Mouse (Mus musculus) cerebellum, postnatal 14 days (tissue): Measurements from ENCODE around the gene Atp10b.
A peak's percentile ranks its signal among the peaks of the same experiment; 100 is the strongest.

Experiments used
- DNase-seq, 2 experiments: peaks; one replicate each; pipeline ENCODE4 v3.0.0; 2021; ENCODE audit warnings: mixed read lengths in 2 of 2

The Atp10b gene

DNA sequence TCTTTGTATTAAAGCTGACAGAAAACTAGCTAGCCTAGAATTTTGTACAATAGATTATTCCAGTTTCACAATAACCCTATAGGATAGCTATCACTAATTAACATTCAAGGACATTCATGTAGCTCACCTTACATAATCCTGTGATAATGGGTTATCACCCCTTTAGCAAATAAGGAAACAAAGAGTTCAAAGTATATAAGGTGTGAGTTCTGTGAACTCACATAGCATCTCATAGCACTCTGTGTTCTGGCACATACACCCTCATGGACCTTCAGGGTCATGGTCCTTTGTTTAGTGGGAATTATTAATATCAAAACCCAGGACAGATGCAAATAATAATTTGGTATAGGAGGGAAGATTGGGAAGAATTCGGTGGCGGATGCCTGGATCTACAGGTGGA is 50.4 kb downstream of the Atp10b start:
- no peak for DNase-seq

DNA sequence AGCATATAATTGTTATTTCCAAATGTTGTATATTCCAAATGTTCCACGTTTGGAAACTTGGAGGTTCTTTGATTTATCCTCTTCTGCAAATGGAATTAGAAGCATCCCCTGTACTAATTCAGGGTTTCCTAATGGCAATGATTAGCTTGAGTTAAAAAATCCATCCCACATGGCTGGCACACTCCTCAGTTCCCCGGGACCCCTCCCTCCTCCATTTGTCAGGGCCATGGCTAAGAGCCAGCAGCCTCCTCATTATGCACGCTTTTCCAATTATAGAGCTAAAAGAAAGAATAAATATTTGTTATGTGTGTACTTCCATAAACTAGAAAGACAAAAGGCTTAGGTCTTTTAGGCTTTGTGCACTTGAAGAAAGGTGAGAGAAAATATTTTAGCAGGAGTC is 53.9 kb downstream of the Atp10b start:
- DNase-seq: peak; percentile 53 to 58

DNA sequence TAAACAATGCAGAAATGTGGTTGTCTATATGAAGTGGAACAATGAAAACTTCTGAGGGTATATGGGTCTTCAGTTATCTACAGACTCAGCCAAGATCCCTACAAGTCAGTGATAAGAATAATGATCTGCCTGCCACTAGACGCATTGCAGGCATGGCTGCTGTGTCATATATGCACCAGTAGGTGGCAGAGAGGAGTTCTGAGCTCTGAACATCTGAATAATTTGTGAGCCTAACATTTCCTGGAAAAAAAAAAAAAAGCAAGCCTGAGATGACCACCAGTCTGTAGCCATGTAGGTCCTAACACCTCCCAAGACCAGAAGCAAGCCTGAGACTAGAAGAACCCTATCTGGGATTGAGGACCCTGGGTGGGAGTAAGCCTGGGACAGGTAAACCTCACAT is 63.5 kb downstream of the Atp10b start:
- DNase-seq: no peak

DNA sequence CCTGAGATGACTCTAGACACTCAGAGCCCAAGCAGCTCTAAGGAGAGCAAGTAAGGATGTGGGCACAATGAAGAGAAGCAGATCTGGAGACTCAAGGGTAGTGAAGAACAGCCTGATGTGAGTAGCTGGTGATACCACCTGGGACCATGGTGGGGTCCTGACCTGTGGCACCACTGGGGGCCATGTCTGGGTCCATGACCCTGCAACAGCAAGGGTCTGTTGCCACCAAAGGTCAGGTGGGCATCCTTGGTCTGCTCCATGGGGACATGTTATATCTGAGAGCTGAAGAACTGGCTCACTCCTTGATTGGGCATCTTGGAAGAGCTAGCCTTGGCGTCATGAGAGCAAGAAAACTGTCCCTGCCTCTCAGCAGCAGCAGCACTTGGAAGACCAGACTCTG is 64.1 kb downstream of the Atp10b start:
- no peak for DNase-seq

DNA sequence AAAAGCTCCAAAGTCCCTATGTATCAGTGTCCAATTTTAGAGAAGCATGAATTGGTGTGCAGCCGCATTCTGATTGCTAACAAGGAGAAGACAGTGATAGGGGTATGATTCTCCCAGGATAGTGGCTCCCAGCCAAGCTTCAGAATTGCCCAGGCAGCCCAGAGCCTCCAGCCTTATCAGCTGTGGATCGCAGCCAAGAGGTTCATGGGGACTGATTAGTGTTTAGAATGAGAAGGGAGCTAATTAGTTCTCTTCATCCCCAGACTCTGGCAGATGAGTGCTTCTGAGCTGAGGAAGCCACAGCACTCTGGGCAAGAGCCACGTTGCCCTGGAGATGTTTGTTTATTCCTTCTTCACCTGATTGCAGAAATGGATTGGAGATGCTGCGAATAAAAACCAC is 67.3 kb downstream of the Atp10b start:
- peak; percentile 81 to 84 for DNase-seq

DNA sequence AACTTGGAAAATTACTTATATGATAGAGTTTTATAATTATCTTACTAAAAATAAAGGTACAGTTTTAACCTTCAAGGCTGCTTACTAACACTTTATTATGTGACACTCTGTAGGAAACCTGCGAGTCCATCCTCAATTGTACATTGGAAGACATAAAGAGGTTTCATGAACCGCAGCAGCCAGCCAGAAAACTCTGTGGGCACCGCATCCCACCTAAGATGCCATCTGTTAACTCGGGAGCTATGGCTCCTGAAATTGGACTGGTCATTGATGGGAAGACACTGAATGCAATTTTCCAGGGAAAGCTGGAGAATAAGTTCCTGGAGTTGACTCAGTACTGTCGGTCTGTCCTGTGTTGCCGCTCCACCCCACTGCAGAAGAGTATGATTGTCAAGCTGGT is 80.6 kb downstream of the Atp10b start:
- DNase-seq: peak; percentile 24 to 68

DNA sequence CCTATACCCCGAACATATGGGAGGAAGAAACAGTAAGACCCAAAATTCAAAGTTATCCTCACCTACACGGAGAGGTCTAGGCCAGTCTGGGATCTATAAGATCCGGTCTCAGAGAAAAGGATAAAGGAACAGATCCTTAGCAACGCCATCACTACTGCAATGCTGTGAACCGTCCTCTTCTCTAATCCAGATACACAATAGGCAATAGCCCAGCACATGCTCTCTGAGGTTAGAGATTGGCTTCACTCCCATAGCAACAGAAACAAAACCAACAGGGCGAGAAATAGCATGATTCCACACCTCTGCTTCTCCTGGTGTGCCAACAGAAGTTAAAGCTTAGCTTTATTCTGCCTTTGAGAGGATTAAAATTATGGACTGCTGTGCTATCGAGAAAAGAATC is 82.4 kb downstream of the Atp10b start:
- peak in 1 of 2 experiments; percentile 42 for DNase-seq

DNA sequence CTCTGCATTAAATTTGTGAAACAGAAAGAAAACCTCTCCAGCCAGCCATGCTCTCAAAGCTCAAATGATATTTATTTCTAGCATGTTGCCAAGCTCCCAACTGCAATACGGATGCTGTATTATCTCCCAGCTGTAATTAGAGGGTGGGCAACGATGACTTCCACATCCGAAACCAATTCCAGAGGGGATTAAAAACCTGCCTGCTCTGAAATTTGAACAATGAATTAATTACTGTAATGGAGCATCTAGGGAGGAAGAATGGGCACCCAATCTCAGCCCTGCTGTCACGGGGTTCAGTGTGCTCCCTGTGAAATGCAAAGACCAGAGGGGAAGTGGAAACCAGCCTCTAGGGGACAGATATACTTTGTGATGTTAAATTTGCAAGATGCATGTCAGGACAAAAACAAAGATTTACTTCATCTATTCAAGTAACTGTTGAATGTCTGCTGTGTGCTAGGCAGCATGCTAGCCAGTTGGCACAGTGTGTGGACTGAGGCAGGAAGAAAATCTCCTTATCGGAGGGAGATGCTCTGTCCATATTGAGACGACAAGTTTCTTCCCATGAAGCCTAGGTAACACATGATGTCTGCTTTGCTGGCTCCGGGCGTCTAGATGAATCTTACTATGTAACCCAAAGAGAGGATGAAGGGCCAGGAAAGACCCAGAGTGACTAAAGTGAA is 86.8 kb downstream of the Atp10b start:
- no peak for DNase-seq

DNA sequence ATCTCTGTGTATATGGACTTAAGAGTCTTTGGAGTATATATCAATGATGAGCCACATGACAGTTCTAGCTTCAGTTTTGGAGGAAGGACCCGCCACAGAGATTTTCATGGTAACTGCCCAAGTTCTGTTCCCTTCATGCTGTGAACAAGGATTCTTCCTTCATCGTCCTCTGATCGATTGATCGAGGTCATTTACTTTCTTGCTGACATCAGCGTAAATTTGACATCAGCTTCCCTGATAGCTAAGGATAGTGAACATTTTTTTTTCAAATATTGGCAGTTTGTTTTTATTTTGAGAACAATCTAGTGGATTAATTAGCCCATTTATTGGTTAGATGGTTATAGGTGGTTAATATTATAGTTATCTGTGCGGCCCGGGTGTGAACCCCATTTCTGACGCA is 90.1 kb downstream of the Atp10b start:
- DNase-seq: no peak

DNA sequence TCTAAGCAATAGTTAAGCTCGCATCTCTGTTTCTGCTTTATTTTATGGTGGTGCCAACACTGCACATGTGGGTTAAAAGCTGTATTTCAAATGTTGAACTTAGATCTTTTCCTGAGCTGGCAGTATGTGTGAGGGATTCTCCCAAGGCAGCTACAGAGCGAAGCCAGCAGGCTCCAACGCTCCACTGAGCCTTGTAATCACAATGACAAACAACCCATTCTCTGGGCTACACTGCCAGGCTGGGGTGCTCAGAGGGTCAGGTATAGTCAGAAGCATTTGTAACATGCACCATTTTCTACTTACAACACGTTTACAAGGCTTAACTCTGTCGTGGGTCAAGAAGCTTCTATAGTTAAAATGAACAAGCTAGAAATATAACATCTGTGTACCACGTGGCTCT is 103.4 kb downstream of the Atp10b start:
- no peak for DNase-seq

DNA sequence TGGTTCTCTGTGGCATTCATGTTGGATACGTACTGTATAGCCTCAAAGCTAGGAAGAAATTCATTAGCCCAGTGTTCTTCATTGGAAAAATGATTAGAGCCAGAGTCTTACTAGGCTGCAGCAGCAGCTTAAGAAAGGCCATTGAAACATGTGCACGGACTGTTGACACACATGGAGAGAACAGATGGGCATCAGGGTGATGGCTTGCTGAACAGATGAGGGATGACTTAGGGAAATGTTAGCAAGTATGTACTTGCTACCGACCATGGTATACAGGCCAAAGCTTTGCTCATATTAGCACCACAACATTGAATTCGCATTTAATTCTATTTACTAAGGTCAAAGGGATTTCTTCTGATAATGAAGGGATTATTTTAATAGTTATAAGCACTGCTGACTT is 105.6 kb downstream of the Atp10b start:
- DNase-seq: peak in 1 of 2 experiments; percentile 20

DNA sequence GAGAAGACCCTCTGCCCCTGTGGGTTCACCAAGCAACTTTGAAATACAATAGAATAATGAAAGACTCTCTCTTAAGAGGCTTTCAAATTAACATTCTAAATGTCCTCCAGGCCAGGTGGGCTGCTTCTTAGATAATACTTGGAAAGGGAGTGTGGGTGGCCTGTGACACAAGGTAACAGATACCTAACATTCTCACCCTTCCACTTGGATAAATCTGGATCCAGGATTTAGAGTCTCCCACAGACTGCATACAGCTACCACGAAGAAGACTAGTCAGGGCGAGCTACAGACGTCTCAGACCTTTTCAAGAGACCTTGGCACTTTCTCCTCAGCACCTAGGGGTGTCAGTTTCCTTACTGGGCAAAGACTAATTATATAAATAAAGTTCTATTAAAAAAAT is 107.6 kb downstream of the Atp10b start:
- DNase-seq: no peak

DNA sequence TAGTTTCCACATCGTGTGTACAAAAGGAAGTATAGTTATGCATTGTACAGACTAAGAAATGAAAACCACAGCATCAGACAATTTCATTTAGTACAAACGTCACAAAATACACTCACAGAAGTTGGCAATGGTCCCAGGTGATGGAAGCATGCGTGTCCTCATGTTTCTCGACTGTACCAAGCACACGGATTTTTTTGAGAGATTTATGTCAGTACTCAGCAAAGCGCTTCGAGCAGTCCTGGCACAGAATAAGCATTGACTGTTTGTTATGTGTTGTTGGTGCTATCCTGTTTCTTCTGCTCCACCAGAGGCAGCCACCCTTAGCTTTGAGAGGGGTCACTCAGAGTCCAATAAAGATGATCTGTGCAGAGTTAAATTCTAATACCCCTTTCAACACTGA is 108.1 kb downstream of the Atp10b start:
- DNase-seq: no peak

DNA sequence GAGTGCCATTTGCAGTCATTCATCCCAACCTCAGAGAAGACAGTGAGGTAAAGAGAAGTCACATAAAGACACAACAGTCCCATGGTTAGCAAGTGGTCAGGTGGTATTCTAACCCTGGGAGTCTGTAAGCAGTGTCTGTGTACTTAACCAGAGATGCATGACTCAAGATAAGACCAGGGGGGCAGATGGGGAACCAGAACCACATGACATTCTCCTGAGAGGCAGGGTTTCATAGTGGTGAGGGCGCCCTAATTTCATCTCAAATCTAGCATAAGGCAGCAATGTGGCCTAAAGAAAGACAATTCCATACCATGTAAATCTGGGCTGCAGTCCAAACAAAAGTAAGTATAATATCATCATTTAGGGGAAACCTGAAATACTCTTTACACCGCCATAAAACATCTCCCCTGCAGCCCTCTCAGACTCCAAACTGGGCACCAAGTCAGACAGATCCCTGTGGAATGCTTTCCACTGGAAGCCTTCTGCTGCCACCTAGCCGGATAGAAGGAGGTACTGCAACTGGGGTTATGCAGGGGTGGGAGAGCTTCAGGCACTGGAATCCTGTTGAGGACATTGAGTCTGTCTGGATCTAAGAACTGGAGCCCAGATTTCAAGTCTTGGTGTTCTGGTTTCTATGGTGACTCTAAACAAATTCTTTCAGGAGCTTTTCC is 114.0 kb downstream of the Atp10b start:
- DNase-seq: peak; percentile 87

DNA sequence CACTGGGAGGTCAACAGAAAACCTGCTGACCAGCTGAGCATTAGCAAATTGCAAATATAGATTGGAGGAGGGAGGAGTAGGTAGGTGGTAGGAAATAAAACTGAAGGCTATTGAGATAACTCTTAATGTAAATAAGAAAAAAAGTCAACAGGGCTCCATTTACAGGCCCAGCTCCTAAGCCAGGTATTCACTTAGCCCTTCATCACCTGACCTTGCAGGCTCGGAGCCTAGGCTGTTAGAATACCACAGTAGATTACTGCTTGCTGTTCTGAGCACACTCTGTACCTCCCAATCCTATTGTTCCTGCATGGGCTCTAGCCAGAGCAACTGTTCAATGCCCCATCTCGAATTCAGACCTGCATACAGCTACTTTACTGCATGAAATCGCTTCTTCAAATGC is 117.8 kb downstream of the Atp10b start:
- DNase-seq: no peak

DNA sequence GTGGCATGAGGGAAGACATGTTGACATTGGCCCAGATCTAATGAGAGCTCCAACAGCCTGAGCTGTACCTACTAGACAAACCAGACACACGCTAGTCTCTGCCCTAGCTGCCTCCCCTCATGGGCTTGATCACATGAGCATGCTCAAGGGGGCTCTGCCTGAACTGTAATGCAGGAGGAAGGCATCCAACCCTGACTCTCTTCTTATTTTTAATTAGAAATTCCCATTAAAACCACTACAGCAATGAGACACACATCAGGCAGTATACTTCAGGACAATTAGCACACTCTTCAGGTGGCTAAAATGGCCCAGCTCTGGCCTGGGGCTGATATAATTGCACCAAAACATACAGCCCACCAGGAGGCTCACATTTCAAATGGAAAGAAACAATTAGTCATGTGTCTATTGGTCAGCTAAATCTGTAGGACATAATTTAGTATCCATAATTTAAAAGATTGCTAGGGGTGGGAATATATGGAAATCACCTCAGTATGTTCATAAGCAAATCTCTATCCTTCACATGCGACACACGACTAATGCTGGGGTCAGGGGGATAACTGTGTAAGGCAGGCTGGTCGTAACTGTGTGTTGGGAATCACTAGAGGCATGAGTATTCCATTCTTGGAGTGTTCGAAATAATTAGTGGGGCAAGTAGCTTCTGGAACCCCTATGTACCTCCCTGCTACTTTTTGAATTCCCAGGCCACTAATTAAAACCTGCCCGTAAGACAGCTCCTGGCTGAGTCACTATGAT is 120.0 kb downstream of the Atp10b start:
- no peak for DNase-seq

DNA sequence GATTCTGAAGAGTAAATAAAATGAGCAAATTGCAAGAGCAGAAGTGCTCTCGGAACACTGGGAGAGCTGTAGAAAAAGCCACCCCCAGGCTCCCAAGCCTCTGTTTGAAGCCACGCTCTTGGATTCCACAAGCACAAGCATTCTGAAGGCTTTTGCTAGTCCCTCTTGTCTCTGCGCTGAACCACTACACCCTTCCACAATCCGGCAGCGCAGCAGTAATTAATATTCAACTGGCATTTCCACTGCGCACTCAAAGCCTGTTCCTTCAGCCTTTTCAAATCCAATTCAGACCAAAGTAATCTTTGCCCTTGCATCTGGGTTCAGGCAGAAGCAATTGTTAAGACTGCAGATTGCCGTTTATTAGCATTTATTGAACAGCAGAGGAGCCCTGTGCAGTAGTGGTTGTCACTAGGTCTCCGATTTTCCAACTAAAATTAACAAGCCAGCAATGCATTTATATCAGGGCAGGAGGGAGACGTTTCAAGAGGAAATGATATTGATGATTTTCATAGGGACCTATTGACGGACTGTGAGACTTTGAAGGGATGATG is 120.7 kb downstream of the Atp10b start:
- DNase-seq: no peak

DNA sequence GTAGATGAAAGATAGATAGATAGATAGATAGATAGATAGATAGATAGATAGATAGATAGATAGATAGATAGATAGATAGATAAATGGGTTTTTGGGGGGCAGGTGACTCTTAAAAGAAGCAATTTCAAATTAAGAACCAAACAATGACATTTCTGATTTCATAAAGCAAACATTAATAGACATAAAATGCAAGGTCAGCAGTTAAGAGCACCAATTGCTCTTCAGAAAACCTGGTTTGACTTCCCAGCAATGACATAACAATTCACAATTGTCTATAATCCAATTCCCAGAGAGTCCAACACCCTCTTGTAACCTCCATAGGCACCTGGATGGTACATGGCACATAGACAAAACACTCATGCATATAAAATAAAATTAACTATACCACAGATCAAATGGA is 124.2 kb downstream of the Atp10b start:
- no peak for DNase-seq

DNA sequence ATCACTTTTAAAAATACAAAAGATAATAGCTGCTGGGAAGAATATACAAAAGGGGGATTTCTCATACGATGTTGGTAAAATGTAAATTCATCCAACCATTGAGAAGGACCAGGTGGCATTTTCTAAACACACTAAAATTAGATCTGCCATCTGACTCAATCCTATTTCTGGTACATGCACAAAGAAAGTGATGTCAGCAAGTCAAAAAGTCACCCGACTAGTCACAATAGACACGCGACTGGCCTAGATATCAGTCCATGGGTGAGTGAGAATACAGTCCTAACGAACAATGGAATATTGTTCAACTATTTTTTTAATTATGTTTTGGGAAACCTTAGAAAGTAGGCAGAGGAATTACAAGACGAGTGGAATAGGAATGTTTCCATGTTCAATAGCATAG is 147.9 kb downstream of the Atp10b start:
- no peak for DNase-seq

DNA sequence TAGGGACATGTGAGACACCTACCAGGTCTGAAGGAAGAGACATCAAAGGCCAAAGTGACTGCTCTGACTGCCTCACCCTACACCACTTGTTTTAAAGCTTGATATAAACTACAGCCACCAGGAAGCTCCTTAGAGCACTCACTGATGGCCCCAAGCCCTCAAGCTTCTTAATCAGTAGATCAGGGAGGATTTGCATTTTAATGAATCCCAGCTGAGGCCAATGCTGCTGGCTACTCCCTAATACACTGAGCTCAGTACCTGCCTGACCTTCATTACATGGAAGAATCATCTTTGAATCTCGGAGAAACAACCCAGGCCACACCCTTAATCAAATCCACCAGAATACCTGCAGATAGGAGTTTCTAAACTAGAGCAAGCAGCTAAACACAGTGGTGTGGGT is 161.3 kb downstream of the Atp10b start:
- no peak for DNase-seq
